8 mouse cellular contexts compared by ENCODE assay signal in the genomic region with DNA sequence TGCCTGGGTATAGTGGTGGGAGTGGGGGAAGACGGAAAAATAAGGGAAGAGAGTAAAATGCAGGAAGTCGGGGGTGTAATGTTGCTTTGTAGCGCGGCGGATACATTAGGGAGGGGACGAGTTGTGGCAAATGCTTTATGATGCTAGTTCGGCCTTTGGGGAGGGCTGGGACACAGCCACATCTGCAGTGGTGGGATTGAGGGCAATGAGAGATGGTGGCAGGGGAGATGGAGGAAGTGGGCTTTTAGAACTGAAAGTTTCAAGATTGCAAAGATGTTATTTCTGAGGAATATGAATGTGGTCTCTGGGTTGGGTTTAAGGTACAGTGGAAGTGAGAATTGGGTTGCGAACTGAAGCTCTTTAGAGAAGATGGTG. TPM values are rescaled to one million over a fixed set of nuclear protein-coding genes. Genes with fewer than 3 reads are reported as not detected.
DNase-seq lines count a peak whose midpoint lies in the region; ATAC-seq and TF ChIP-seq lines count a peak whose summit lies in the region.

No protein-coding gene starts in this region.

- no peaks in the 10 kb centered on the region; the same call in 1 of the 2 replicates for H3K4me1 ChIP-seq in embryonic facial prominence, embryonic 11.5 days (ENCODE audit: control insufficient read depth, insufficient read depth, low read length)
- peaks cover 28% of the 10 kb centered on the region for H3K4me1 ChIP-seq in hindbrain, embryonic 10.5 days (replicated peaks)
- 0 out of 2 replicates have a peak, but pooled peaks cover 8% of the 10 kb centered on the region for H3K4me1 ChIP-seq in lung, embryonic 14.5 days (ENCODE audit: insufficient read depth)
- H3K4me1 ChIP-seq in spleen, adult 2 months (ENCODE audit: control insufficient read depth, insufficient read depth, insufficient read length), result no peaks in the 10 kb centered on the region; the same call in 1 of the 2 replicates

- peak overlapping the region; percentile 98 for H3K4me3 ChIP-seq in embryonic facial prominence, embryonic 11.5 days (ENCODE audit: low read depth, low read length)
- H3K4me3 ChIP-seq in hindbrain, embryonic 10.5 days, result peak overlapping the region; percentile 92
- peak overlapping the region; percentile 93 for H3K4me3 ChIP-seq in lung, embryonic 14.5 days (ENCODE audit: low read depth, low read length)
- peak overlapping the region; percentile 91 for H3K4me3 ChIP-seq in spleen, adult 2 months (ENCODE audit: extremely low read depth, insufficient read depth, insufficient read length)

- no peaks in the 10 kb centered on the region for H3K9me3 ChIP-seq in embryonic facial prominence, embryonic 11.5 days (replicated peaks; ENCODE audit: control insufficient read depth, low read length)
- H3K9me3 ChIP-seq in hindbrain, embryonic 10.5 days, result no peaks in the 10 kb centered on the region
- no peaks in the 10 kb centered on the region for H3K9me3 ChIP-seq in lung, embryonic 14.5 days (ENCODE audit: low read depth, low read length)

- TF ChIP-seq CTCF in lung, embryonic 14.5 days (IDR thresholded peaks at IDR 0.05; ENCODE audit: low read depth), result no peak
- TF ChIP-seq CTCF in spleen, adult 2 months (IDR thresholded peaks at IDR 0.05; ENCODE audit: extremely low read depth, insufficient read depth, insufficient read length, insufficient replicate concordance), result no peak

- TF ChIP-seq POLR2A in spleen, adult 2 months (IDR thresholded peaks at IDR 0.05; ENCODE audit: low read depth, low read length), result no peak

- ATAC-seq in embryonic facial prominence, embryonic 11.5 days (replicated peaks; ENCODE audit: insufficient number of reproducible peaks, low FRiP score, low TSS enrichment, low read depth), result no peak
- no peak for ATAC-seq in lung, embryonic 14.5 days (ENCODE audit: insufficient read depth)

- DNase-seq in adrenal gland, postnatal 10 days, result peak; percentile 25
- no peak for DNase-seq in adrenal gland, postnatal 14 days
- peak; percentile 34 to 37 for DNase-seq in B cell, adult 2 months
- DNase-seq in embryonic facial prominence, embryonic 11.5 days (ENCODE audit: low spot score), result peak; percentile 31
- DNase-seq in hindbrain, embryonic 10.5 days (ENCODE audit: low spot score), result no peak
- DNase-seq in lung, embryonic 14.5 days, result peak; percentile 46
- peak in 1 of 2 experiments; percentile 19 for DNase-seq in spleen, adult 2 months (ENCODE audit: low read depth in 1 of 2, low spot score in 2 of 2)
- DNase-seq in frontal cortex, postnatal 25 days (ENCODE audit: low spot score in 2 of 2), result no peak

- H3K9ac ChIP-seq in embryonic facial prominence, embryonic 11.5 days (replicated peaks; ENCODE audit: low read length), result peak overlapping the region; percentile 92
- peak overlapping the region; percentile 98 for H3K9ac ChIP-seq in lung, embryonic 14.5 days

- no peak overlapping the region for H3K27ac ChIP-seq in embryonic facial prominence, embryonic 11.5 days (replicated peaks; ENCODE audit: low read depth, low read length)
- H3K27ac ChIP-seq in hindbrain, embryonic 10.5 days, result peak overlapping the region; percentile 97
- H3K27ac ChIP-seq in lung, embryonic 14.5 days (ENCODE audit: low read depth), result peak overlapping the region; percentile 97
- peak overlapping the region; percentile 92 for H3K27ac ChIP-seq in spleen, adult 2 months (ENCODE audit: insufficient read depth, low read length)

- H3K4me2 ChIP-seq in embryonic facial prominence, embryonic 11.5 days (ENCODE audit: low read depth, low read length), result peak overlapping the region; percentile 48
- peak overlapping the region; percentile 85 for H3K4me2 ChIP-seq in lung, embryonic 14.5 days

- no peaks in the 10 kb centered on the region for H3K36me3 ChIP-seq in embryonic facial prominence, embryonic 11.5 days (replicated peaks; ENCODE audit: control insufficient read depth, insufficient read depth, low read depth, low read length)
- no peaks in the 10 kb centered on the region for H3K36me3 ChIP-seq in hindbrain, embryonic 10.5 days
- 0 out of 2 replicates have a peak, but pooled peaks cover 3% of the 10 kb centered on the region for H3K36me3 ChIP-seq in lung, embryonic 14.5 days (ENCODE audit: insufficient read depth)
- H3K36me3 ChIP-seq in spleen, adult 2 months (ENCODE audit: control insufficient read depth, insufficient read depth, low read length), result no peaks in the 10 kb centered on the region

- H3K27me3 ChIP-seq in embryonic facial prominence, embryonic 11.5 days (ENCODE audit: control insufficient read depth, insufficient read depth, low read length), result no peaks in the 10 kb centered on the region
- no peaks in the 10 kb centered on the region for H3K27me3 ChIP-seq in hindbrain, embryonic 10.5 days (ENCODE audit: insufficient read depth, poor library complexity, severe bottlenecking)
- no peaks in the 10 kb centered on the region for H3K27me3 ChIP-seq in lung, embryonic 14.5 days (ENCODE audit: insufficient read depth, low read length)
- no peaks in the 10 kb centered on the region for H3K27me3 ChIP-seq in spleen, adult 2 months (ENCODE audit: control insufficient read depth, insufficient read depth, low read length)

- WGBS in embryonic facial prominence, embryonic 11.5 days, result 2% methylated on average over 8 of the region's 8 CpGs
- 2% methylated on average over 8 of the region's 8 CpGs for WGBS in hindbrain, embryonic 10.5 days
- WGBS in lung, embryonic 14.5 days, result under 1% methylated on average over 8 of the region's 8 CpGs
- WGBS in spleen, adult 2 months, result 2% methylated on average over 8 of the region's 8 CpGs

RNA-seq across cellular contexts. Expression of gene Nptn, which starts 1.2 kb away (rescaled TPM):
- total RNA-seq in adrenal gland, postnatal 10 days (2021), result 100 to 1,000 TPM; 172 to 178 TPM
- total RNA-seq in adrenal gland, postnatal 14 days (2021), result 159 and 169 TPM in 2 replicates
- polyA plus RNA-seq in embryonic facial prominence, embryonic 11.5 days (2014; fragmentation: Nextera tagmentation; extraction: Ambion mirVana), result 67.9 and 73.6 TPM in 2 replicates
- polyA plus RNA-seq in hindbrain, embryonic 10.5 days (2016; fragmentation: Nextera tagmentation; extraction: Ambion mirVana), result 57.2 and 57.6 TPM in 2 replicates
- 124 and 140 TPM in 2 replicates for polyA plus RNA-seq in lung, embryonic 14.5 days (2014; fragmentation: Nextera tagmentation; extraction: Ambion mirVana)
- polyA plus RNA-seq in spleen, adult 2 months (2012; rRNA removed), result 208 and 221 TPM in 2 replicates

RNA-seq across cellular contexts. Expression of gene Cd276, which starts 28.0 kb away (rescaled TPM):
- 10 to 100 TPM; 16.2 to 20.9 TPM for total RNA-seq in adrenal gland, postnatal 10 days (2021)
- 14.1 and 15.0 TPM in 2 replicates for total RNA-seq in adrenal gland, postnatal 14 days (2021)
- polyA plus RNA-seq in embryonic facial prominence, embryonic 11.5 days (2014; fragmentation: Nextera tagmentation; extraction: Ambion mirVana), result 42.8 and 46.9 TPM in 2 replicates
- polyA plus RNA-seq in hindbrain, embryonic 10.5 days (2016; fragmentation: Nextera tagmentation; extraction: Ambion mirVana), result 29.1 and 32.2 TPM in 2 replicates
- 51.0 and 55.0 TPM in 2 replicates for polyA plus RNA-seq in lung, embryonic 14.5 days (2014; fragmentation: Nextera tagmentation; extraction: Ambion mirVana)
- polyA plus RNA-seq in spleen, adult 2 months (2012; rRNA removed), result 2.4 and 3.1 TPM in 2 replicates

Comparison
In these comparisons a context has a peak if more than half of its experiments do, and no peak if none do; other contexts are left out.
1. DNase-seq: peak in adrenal gland, postnatal 10 days (single experiment), B cell, adult 2 months (2 of 2), embryonic facial prominence, embryonic 11.5 days (single experiment) and lung, embryonic 14.5 days (single experiment); none in adrenal gland, postnatal 14 days (single experiment), hindbrain, embryonic 10.5 days (single experiment) and frontal cortex, postnatal 25 days (0 of 2).
2. Peak in every context shown above with its lines, with median percentiles within 50 percentile points of each other: H3K4me3 ChIP-seq.